Mouse (Mus musculus) forebrain, embryonic 16.5 days (tissue): ENCODE results near the gene Gpn2. TPM values are rescaled to one million over a fixed set of nuclear protein-coding genes. Genes with fewer than 3 reads are reported as not detected.

ENCODE experiments used
- ATAC-seq: fragments of 200-750 bp; cut with Nextera tagmentation; 2 replicates; pipeline ENCODE4 v1.8.0; 2017; ENCODE audit warnings: mild to moderate bottlenecking, moderate library complexity
- H3K27ac ChIP-seq: fragments of 300-500 bp; sonication (generic); 2 replicates; pipeline ENCODE4 v1.5.1; 2014; ENCODE audit warnings: low read length, control low read depth
- H3K27me3 ChIP-seq: fragments of 300-500 bp; sonication (generic); replicated peaks from 2 replicates; pipeline ENCODE4 v1.6.1; 2014; ENCODE audit warnings: low read length; ENCODE audit not compliant: control insufficient read depth, insufficient read depth
- H3K36me3 ChIP-seq: fragments of 300-500 bp; sonication (generic); 2 replicates; pipeline ENCODE4 v1.6.1; 2014; ENCODE audit not compliant: control insufficient read depth, insufficient read depth
- H3K4me1 ChIP-seq: fragments of 300-500 bp; sonication (generic); replicated peaks from 2 replicates; pipeline ENCODE4 v1.6.1; 2014; ENCODE audit warnings: low read length; ENCODE audit not compliant: control insufficient read depth, insufficient read depth
- H3K4me2 ChIP-seq: fragments of 300-500 bp; sonication (generic); 2 replicates; pipeline ENCODE4 v1.6.1; 2014; ENCODE audit warnings: mild to moderate bottlenecking, low read length, control low read depth
- H3K4me3 ChIP-seq: fragments of 300-500 bp; sonication (generic); replicated peaks from 2 replicates; pipeline ENCODE4 v1.5.1; 2014; ENCODE audit warnings: mild to moderate bottlenecking, low read length, control low read depth
- H3K9ac ChIP-seq: fragments of 300-500 bp; sonication (generic); replicated peaks from 2 replicates; pipeline ENCODE4 v1.6.1; 2014; ENCODE audit warnings: low read depth, low read length, control low read depth
- H3K9me3 ChIP-seq: fragments of 300-500 bp; sonication (generic); 2 replicates; pipeline ENCODE4 v1.6.1; 2016; ENCODE audit warnings: low read length; ENCODE audit not compliant: control insufficient read depth
- WGBS: fragments of 180-500 bp; shearing (Covaris S2); extraction: QIAGEN DNeasy Blood & Tissue Kit; methylation state at CpG from one replicate; pipeline ENCODE4 v1.1.7; 2014; 5-methylcytosine and 5-hydroxymethylcytosine counted together
- polyA plus RNA-seq: library from polyadenylated mRNA; unstranded; fragments of >200 nt; fragmentation: Nextera tagmentation; extraction: Ambion mirVana; gene quantifications from 2 replicates; pipeline ENCODE4 v1.2.1, GENCODE M21; 2015

Gene Gpn2
- polyA plus RNA-seq, 1 experiment from 2014 or later: 22.9 TPM

DNA sequence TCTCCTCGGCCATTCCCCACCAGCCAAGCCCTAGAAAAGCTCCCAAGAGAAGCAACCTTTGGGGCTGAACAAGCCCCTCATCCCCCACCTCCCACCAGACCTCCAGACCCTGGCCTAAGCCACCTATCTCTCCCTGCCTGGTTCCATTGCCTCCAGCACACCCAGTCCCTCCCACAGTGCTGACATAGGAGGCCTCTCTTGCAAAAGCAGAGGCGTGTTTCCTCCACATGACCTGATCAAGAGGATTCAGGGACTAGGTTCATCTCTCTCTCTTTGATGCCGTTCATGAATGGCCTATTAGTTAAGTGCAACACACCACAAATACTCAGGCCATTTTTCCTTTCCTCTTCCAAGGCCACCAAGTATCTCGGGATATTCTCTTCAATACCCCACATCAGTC is 24.3 kb upstream of the Gpn2 start:
- no peak for ATAC-seq
- H3K27ac ChIP-seq: no peak overlapping the region
- no peaks in the 10 kb centered on the region for H3K4me1 ChIP-seq
- no peaks in the 10 kb centered on the region for H3K27me3 ChIP-seq
- no peak overlapping the region for H3K4me3 ChIP-seq
- H3K9me3 ChIP-seq: no peaks in the 10 kb centered on the region
- H3K4me2 ChIP-seq: no peak overlapping the region
- H3K9ac ChIP-seq: no peak overlapping the region
- 66% methylated on average over 4 of the region's 4 CpGs for WGBS
- H3K36me3 ChIP-seq: no peaks in the 10 kb centered on the region

GRCm38 (mm10) chr4:133561622-133562021 is 22.5 kb upstream of the Gpn2 start:
- no peaks in the 10 kb centered on the region for H3K9me3 ChIP-seq
- 62% methylated on average over 4 of the region's 4 CpGs for WGBS
- H3K27ac ChIP-seq: no peak overlapping the region
- no peak overlapping the region for H3K4me2 ChIP-seq
- no peaks in the 10 kb centered on the region for H3K27me3 ChIP-seq
- H3K4me1 ChIP-seq: no peaks in the 10 kb centered on the region
- ATAC-seq: no peak
- no peaks in the 10 kb centered on the region for H3K36me3 ChIP-seq
- no peak overlapping the region for H3K9ac ChIP-seq
- H3K4me3 ChIP-seq: no peak overlapping the region

DNA sequence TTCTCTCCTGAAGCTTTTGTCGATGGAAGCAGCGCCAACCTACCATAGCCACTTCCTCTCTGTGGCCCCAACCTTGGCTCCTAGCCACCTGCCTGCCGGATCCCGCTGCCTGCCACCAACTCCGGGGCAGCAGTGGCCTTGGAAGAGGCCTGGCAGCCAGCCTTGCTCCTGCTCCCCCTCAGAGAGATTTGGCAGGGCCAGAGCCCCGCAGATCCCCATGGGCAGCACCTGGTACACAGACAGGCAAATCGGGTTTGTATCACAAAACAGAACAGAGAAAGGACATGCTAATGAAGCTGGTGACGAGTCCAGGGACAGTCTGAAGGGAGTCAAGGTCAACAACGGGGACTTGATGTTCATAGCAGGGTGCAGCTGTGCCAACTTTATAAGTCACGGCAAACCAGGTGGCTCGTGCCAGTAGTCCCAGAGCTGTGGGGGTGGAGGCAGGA is 21.0 kb upstream of the Gpn2 start:
- H3K27me3 ChIP-seq: no peaks in the 10 kb centered on the region
- WGBS: 63% methylated on average over 11 of the region's 11 CpGs
- H3K9me3 ChIP-seq: no peaks in the 10 kb centered on the region
- H3K4me3 ChIP-seq: no peak overlapping the region
- no peaks in the 10 kb centered on the region for H3K36me3 ChIP-seq
- H3K9ac ChIP-seq: no peak overlapping the region
- no peak overlapping the region for H3K4me2 ChIP-seq
- ATAC-seq: no peak
- H3K27ac ChIP-seq: no peak overlapping the region
- no peaks in the 10 kb centered on the region for H3K4me1 ChIP-seq

- WGBS: 28% methylated on average over 8 of the region's 8 CpGs
- Histone ChIP-seq H3K27ac (no peak overlapping the region), H3K27me3 (no peaks in the 10 kb centered on the region), H3K4me2 (no peak overlapping the region), H3K9ac (no peak overlapping the region), H3K4me3 (no peak overlapping the region), H3K36me3 (no peaks in the 10 kb centered on the region), H3K4me1 (no peaks in the 10 kb centered on the region), H3K9me3 (no peaks in the 10 kb centered on the region)
- no peak for ATAC-seq
Observed at GRCm38 (mm10) chr4:133567251-133567650, 16.9 kb upstream of the Gpn2 start.

DNA sequence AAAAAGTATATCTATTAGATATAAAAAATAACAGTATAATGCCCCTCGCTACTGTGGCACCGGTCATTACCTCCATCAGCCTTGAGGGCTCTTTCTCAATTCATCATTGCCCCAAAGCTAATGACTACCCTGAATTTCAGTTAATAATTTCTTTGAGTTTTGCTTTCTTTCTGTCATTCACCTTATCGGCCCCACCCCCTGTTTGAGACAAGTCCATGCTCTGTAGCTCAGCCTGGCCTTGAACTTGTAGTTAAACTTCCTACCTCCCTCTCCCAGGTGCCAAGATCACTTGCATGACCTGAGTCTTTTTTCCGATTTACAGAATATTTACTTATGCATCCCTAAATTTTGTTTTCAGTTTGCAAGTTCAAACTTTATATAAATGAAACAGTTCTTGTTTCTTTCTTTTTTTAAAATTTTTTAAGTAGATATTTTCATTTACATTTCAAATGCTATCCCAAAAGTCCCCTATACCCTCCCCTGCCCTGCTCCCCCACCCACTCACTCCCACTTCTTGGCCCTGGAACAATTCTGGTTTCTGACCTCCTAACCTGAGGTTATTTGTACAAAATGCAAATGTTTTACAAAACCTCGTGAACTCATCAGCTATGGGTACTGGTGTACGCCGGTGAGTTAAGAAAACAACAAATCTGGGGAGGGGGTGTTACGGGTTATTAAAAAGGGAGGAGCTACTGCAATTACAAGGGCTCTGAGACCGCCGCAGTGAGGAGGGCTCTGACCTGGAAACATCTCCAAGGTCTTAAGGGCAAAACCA is 14.7 kb upstream of the Gpn2 start:
- no peaks in the 10 kb centered on the region for H3K27me3 ChIP-seq
- H3K27ac ChIP-seq: no peak overlapping the region
- peaks cover 3% of the 10 kb centered on the region; the same call in 1 of the 2 replicates for H3K4me1 ChIP-seq
- no peak overlapping the region for H3K9ac ChIP-seq
- 83% methylated on average over 10 of the region's 10 CpGs for WGBS
- H3K4me2 ChIP-seq: no peak overlapping the region
- H3K36me3 ChIP-seq: no peaks in the 10 kb centered on the region
- no peaks in the 10 kb centered on the region for H3K9me3 ChIP-seq
- no peak for ATAC-seq
- H3K4me3 ChIP-seq: no peak overlapping the region

GRCm38 (mm10) chr4:133570066-133570466 is 14.1 kb upstream of the Gpn2 start:
- H3K4me1 ChIP-seq: peaks cover 4% of the 10 kb centered on the region
- H3K4me3 ChIP-seq: no peak overlapping the region
- no peak for ATAC-seq
- H3K27ac ChIP-seq: no peak overlapping the region
- 58% methylated on average over 10 of the region's 10 CpGs for WGBS
- H3K9me3 ChIP-seq: no peaks in the 10 kb centered on the region
- no peaks in the 10 kb centered on the region for H3K27me3 ChIP-seq
- H3K36me3 ChIP-seq: no peaks in the 10 kb centered on the region
- no peak overlapping the region for H3K4me2 ChIP-seq
- H3K9ac ChIP-seq: no peak overlapping the region

DNA sequence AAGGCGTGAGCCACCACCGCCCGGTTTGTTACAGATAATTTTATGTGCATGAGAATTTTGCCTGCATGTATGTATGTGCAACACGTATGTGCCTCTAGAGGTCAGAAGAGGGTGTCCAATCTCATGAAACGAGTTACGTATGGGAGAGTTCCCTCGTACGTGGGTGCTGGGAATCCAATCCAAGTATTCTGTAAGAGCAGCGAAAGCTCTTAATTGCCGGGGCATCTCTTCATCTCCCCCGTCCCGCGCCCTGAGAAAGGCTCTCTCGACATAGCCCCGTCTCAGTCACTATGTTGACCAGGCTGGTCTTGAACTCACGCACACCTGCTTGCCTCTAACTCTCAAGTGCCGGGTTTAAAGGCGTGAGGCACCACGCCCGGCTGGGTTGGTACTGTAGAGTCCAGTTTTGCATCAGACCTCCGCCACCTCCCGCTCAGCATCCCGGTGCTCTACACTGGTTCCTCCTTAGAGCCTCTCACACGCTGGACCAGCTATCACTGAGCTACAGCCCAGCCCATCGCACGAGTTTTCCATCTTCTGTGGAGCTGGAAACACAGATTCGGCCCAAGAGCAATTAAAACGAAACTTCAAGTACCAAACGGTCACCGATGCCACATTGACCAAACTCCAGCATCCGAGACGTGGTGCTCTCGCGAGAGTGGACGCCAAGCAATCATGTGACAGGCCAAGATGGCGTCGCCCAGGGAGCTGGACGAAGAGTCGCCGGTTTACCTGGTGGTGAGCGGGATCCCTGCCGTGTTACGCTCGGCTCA is 9.9 kb upstream of the Gpn2 start, which contains the start of gene Gpatch3:
Gpatch3 (plus strand) TSS at position 676 of the 773 bp plus-strand sequence.
- Histone ChIP-seq H3K4me3 (peak within 1 kb of the TSS; percentile 60), H3K9me3 (no peaks in the 10 kb centered on the region), H3K9ac (peak within 1 kb of the TSS; percentile 80), H3K4me2 (peak within 1 kb of the TSS; percentile 91), H3K27ac (peak within 1 kb of the TSS; percentile 83), H3K36me3 (no peaks in the 10 kb centered on the region), H3K4me1 (peaks cover 10% of the 10 kb centered on the region), H3K27me3 (no peaks in the 10 kb centered on the region)
- 5% methylated on average over 44 of the region's 44 CpGs for WGBS
- peak; percentile 93 for ATAC-seq

GRCm38 (mm10) chr4:133574843-133575202 is 9.3 kb upstream of the Gpn2 start:
- Histone ChIP-seq H3K4me2 (peak overlapping the region; percentile 91), H3K27me3 (no peaks in the 10 kb centered on the region), H3K4me1 (peaks cover 10% of the 10 kb centered on the region), H3K27ac (peak overlapping the region; percentile 27; the same call in 1 of the 2 replicates), H3K9me3 (no peaks in the 10 kb centered on the region), H3K4me3 (peak overlapping the region; percentile 60), H3K9ac (peak overlapping the region; percentile 80), H3K36me3 (no peaks in the 10 kb centered on the region)
- ATAC-seq: peak; percentile 62
- WGBS: under 1% methylated on average over 37 of the region's 41 CpGs

- no peak for ATAC-seq
- no peaks in the 10 kb centered on the region; the same call in 1 of the 2 replicates for H3K36me3 ChIP-seq
Observed at GRCm38 (mm10) chr4:133577983-133578382, 6.2 kb upstream of the Gpn2 start.

More at GRCm38 (mm10) chr4:133577983-133578382, 6.2 kb upstream of the Gpn2 start:
- H3K27me3 ChIP-seq: no peaks in the 10 kb centered on the region
- no peak overlapping the region for H3K9ac ChIP-seq
- peaks cover 10% of the 10 kb centered on the region for H3K4me1 ChIP-seq
- H3K9me3 ChIP-seq: no peaks in the 10 kb centered on the region
- H3K4me2 ChIP-seq: no peak overlapping the region
- no peak overlapping the region for H3K4me3 ChIP-seq
- WGBS: 72% methylated on average over 12 of the region's 12 CpGs
- H3K27ac ChIP-seq: no peak overlapping the region
